Mouse (Mus musculus) heart, embryonic 15.5 days (tissue): ENCODE measurements at regions not wholly inside any gene's neighbourhood (a gene's known extent, or its start where the extent isn't known, plus 50 kb on each side); places are given as distances from the start of the nearest gene placed in this dataset.

Experiments used
- ATAC-seq: fragments of 200-750 bp; cut with Nextera tagmentation; replicated peaks from 2 replicates; pipeline ENCODE4 v1.8.0; 2017; ENCODE audit warnings: low read depth, moderate TSS enrichment; ENCODE audit not compliant: insufficient number of reproducible peaks, insufficient read depth, low FRiP score
- H3K27ac ChIP-seq: fragments of 300-500 bp; sonication (generic); 2 replicates; pipeline ENCODE4 v1.5.1; 2015; ENCODE audit warnings: mild to moderate bottlenecking, inconsistent platforms
- H3K27me3 ChIP-seq: fragments of 300-500 bp; sonication (generic); 2 replicates; pipeline ENCODE4 v1.6.1; 2015; ENCODE audit warnings: inconsistent platforms
- H3K36me3 ChIP-seq: fragments of 300-500 bp; sonication (generic); 2 replicates; pipeline ENCODE4 v1.6.1; 2015; ENCODE audit warnings: mild to moderate bottlenecking, inconsistent platforms
- H3K4me1 ChIP-seq: fragments of 300-500 bp; sonication (generic); replicated peaks from 2 replicates; pipeline ENCODE4 v1.6.1; 2015; ENCODE audit warnings: inconsistent platforms
- H3K4me2 ChIP-seq: fragments of 300-500 bp; sonication (generic); 2 replicates; pipeline ENCODE4 v1.6.1; 2015; ENCODE audit warnings: inconsistent platforms, mild to moderate bottlenecking, moderate library complexity
- H3K4me3 ChIP-seq: fragments of 300-500 bp; sonication (generic); 2 replicates; pipeline ENCODE4 v1.5.1; 2015; ENCODE audit warnings: mild to moderate bottlenecking, inconsistent platforms
- H3K9ac ChIP-seq: fragments of 300-500 bp; sonication (generic); 2 replicates; pipeline ENCODE4 v1.6.1; 2015; ENCODE audit warnings: mild to moderate bottlenecking, inconsistent platforms
- H3K9me3 ChIP-seq: fragments of 300-500 bp; sonication (generic); replicated peaks from 2 replicates; pipeline ENCODE4 v1.6.1; 2016; ENCODE audit warnings: inconsistent platforms
- WGBS: fragments of 180-500 bp; shearing (Covaris S2); methylation state at CpG from one replicate; pipeline ENCODE4 v1.1.7; 2015; ENCODE audit warnings: mixed read lengths; 5-methylcytosine and 5-hydroxymethylcytosine counted together

DNA sequence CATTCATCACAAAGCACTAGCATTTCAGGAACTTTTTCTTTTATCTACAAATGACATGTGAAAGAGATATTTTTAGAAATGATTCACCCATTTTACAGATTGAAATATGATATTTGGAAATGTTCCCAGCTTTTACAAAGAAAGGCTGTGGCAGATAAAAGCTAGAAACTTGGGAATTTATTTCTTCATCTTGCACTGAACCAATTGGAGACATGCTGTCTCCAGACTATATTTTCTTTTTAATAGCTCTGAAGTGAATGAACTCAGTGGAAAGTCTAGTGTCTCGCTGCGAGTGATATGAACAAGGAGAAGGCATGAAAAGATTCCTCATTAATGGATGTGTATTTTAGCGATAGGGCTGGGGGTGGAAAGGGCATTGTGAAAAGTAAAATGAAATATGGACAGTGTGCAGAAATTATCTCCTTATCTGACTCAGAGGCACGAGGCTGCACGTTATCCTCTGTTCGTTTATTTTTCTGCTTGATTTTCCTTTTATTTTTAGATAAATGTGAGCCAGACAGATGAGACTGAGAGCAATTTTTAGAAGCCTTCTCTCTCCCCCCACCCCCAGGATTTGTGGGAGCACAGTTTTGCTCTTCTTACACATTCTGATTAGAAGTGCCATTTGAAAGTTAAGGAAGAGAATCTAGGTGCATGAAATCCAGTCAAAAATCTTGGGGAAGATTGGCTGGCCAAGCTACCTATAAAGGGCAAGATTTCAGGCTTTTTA lies 96.0 kb upstream of the Tcf21 start:
- H3K36me3 ChIP-seq: no peaks in the 10 kb centered on the region

DNA sequence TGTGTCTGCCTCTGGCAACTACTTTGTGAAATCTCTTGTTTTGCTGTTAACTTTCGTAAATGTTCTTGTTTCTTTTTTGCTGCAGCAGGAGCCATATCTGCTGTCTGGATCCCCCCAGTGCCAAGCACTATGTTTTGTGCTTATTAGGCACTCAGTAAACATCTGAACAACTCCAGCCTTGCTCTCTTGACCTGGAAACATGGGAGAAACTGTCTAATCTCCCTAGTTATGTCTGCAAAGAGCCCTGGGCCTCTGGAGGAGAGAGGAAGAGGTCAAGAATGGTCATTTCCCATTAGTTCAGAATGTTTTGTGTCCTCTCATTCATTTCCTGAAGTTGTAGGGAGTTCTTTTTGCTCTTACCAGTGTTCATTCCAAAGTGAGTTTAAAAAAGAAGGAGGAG lies 93.1 kb upstream of the Tcf21 start:
- H3K4me1 ChIP-seq: no peaks in the 10 kb centered on the region
- 70% methylated on average over 1 of the region's 1 CpGs for WGBS
- H3K4me2 ChIP-seq: no peak overlapping the region
- no peak overlapping the region for H3K27ac ChIP-seq
- no peaks in the 10 kb centered on the region for H3K27me3 ChIP-seq
- H3K4me3 ChIP-seq: no peak overlapping the region
- no peaks in the 10 kb centered on the region for H3K36me3 ChIP-seq
- ATAC-seq: no peak
- no peak overlapping the region for H3K9ac ChIP-seq
- H3K9me3 ChIP-seq: no peaks in the 10 kb centered on the region

More for the DNA sequence above, 96.0 kb upstream of the Tcf21 start:
- Histone ChIP-seq H3K4me3 (no peak overlapping the region), H3K9me3 (no peaks in the 10 kb centered on the region), H3K4me1 (peaks cover 2% of the 10 kb centered on the region; the same call in 1 of the 2 replicates), H3K4me2 (no peak overlapping the region), H3K27ac (no peak overlapping the region), H3K9ac (no peak overlapping the region), H3K27me3 (no peaks in the 10 kb centered on the region)
- no peak for ATAC-seq
- WGBS: 36% methylated on average over 6 of the region's 6 CpGs

DNA sequence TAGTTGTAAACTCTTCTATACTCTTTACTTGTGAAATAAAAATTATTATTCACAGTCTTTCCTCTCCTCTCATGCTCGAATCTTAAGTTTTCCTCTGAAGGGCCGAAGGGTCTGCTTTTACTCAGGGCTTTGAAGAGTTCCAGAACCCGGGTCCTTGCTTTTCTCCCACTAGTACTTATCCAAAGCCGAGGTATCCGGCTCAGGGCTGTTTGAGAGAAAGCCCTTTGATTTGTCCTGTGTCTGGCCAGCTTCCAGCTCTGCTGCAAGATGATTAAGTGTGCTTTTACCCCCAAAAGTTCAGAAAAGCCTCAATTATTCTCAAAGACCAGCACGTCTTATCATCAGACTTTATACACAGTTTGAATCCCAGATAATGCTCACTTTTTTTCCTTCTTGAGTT lies 88.7 kb upstream of the Tcf21 start:
- no peaks in the 10 kb centered on the region for H3K9me3 ChIP-seq
- ATAC-seq: no peak
- H3K4me1 ChIP-seq: no peaks in the 10 kb centered on the region
- no peak overlapping the region for H3K9ac ChIP-seq
- H3K27ac ChIP-seq: no peak overlapping the region
- H3K4me3 ChIP-seq: no peak overlapping the region
- 34% methylated on average over 6 of the region's 6 CpGs for WGBS
- no peak overlapping the region for H3K4me2 ChIP-seq
- no peaks in the 10 kb centered on the region for H3K36me3 ChIP-seq
- H3K27me3 ChIP-seq: no peaks in the 10 kb centered on the region

DNA sequence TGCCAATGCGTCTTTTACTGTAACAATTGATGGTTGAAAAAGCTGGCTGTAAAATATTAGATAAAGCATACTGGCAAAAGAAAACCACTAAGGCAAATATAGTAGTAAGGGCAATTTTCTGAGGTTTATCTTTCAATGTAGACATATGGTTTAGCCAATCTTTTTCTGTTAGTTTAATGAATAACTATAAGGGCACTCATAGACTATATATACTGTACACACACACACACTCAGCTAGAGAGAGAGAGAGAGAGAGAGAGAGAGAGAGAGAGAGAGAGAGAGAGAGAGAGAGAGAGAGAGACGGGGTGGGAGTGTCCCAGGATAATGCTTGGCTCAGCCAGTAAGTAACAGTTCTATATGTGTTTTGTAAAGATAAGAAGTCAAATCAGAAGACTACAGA lies 85.3 kb upstream of the Tcf21 start:
- Histone ChIP-seq H3K4me3 (no peak overlapping the region), H3K27ac (no peak overlapping the region), H3K36me3 (no peaks in the 10 kb centered on the region), H3K9ac (no peak overlapping the region), H3K27me3 (no peaks in the 10 kb centered on the region), H3K9me3 (no peaks in the 10 kb centered on the region), H3K4me1 (no peaks in the 10 kb centered on the region), H3K4me2 (no peak overlapping the region)
- no peak for ATAC-seq
- 71% methylated on average over 2 of the region's 2 CpGs for WGBS

DNA sequence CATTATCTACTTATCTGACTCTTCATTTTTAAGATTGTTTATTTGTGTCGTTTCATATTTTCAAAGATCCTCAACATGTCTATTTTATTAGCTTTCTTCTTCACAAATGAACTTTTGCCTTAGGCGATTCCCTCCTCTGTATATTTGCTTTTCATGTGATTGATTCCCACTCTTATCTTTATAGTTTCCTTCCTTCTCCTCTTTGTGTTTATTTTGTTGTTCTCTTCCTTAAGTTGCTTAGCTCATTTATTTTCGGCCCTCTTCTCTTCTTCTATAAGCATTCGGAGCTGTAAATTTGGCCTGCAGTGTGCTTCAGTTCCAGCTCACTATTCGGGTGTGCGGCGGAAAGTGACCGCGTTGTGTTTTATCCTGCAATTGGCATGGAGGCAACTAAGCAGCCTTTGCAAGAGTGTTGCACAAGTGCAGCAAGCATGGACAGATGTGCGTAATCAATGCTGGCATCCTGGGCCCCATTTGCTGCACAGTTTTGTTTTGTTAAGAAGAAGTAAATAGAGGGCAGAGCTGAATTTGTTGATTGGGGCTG lies 73.5 kb upstream of the Tcf21 start:
- Histone ChIP-seq H3K4me2 (no peak overlapping the region), H3K27me3 (no peaks in the 10 kb centered on the region), H3K9ac (no peak overlapping the region), H3K4me1 (no peaks in the 10 kb centered on the region), H3K36me3 (no peaks in the 10 kb centered on the region), H3K27ac (no peak overlapping the region), H3K4me3 (no peak overlapping the region), H3K9me3 (no peaks in the 10 kb centered on the region)
- 63% methylated on average over 10 of the region's 10 CpGs for WGBS
- no peak for ATAC-seq

DNA sequence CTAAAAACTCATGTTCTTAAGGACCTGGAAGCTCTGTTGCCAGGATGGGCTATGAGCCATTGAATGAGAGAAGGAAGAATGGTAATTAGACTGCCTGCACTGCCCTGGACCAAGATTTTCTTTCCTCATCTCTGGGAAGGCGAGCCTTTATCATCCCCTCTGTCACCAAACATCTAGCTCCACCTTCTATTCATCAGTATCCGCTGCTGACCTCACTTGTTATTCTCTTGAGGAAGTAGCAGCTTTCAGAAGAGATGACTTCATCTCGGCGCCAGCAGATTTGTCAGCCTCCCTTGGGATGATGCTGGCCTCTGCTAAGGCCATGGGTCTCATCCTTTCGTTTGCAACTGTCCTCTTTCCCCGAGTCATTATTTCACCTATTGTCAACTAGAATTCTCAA lies 67.5 kb upstream of the Tcf21 start:
- Histone ChIP-seq H3K4me3 (no peak overlapping the region), H3K9me3 (no peaks in the 10 kb centered on the region), H3K9ac (no peak overlapping the region), H3K36me3 (no peaks in the 10 kb centered on the region), H3K27ac (peak overlapping the region; percentile 50), H3K4me2 (no peak overlapping the region), H3K4me1 (no peaks in the 10 kb centered on the region), H3K27me3 (no peaks in the 10 kb centered on the region)
- 44% methylated on average over 6 of the region's 6 CpGs for WGBS
- ATAC-seq: peak; percentile 62; the same call in 1 of the 2 replicates

DNA sequence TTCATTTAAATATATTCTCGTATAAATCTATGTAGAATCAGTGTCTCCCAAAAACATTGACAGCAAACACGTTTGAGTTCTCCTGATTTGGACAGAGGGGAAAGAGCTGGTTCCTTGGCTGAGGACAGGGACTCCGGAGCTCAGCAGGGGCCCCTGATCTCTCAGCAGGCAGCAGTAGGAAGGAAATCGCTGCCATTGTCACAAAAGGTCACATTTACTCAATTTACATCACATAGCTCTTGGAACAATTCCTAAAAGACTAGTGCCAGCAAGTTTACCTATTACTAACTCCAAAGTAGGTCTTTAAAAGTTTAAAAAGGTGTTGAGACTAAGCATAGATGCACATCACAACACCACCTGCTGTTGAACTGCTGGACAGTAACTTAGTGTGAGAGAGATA lies 59.7 kb upstream of the Tcf21 start:
- H3K9ac ChIP-seq: no peak overlapping the region
- no peaks in the 10 kb centered on the region for H3K36me3 ChIP-seq
- no peak overlapping the region for H3K4me2 ChIP-seq
- no peak for ATAC-seq
- H3K27me3 ChIP-seq: no peaks in the 10 kb centered on the region
- no peak overlapping the region for H3K27ac ChIP-seq
- H3K4me3 ChIP-seq: no peak overlapping the region
- 38% methylated on average over 4 of the region's 4 CpGs for WGBS
- peaks cover 7% of the 10 kb centered on the region; the same call in 1 of the 2 replicates for H3K4me1 ChIP-seq
- H3K9me3 ChIP-seq: no peaks in the 10 kb centered on the region

DNA sequence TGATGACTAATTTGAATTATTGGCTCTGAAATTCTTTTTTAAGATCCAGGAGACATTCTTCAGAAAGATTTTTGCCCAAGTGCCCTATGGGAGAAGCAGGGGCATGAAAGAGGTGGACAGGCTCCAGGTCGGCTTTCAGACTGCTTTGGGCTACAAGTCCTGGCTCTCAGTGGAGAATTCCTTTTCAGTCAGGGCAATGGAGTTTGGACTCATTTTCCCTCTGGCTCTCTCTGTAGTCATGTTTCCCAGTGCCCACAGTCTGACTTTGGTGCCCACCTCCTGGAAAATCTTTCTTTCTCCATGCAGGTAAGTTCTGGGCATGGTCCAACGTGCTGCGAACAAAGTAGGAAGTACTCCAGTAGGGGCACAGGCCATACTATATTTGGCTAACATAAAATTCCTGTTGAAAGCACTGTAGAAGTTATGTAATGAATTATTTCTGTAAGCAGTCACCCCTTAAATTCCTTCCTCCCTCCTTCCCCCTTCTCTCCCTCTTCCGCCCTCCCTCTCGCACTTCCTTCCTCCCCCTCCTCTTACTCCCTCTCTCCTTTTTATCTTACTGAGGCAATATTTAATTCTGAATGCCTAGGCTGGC lies 57.7 kb upstream of the Tcf21 start:
- Histone ChIP-seq H3K9me3 (no peaks in the 10 kb centered on the region), H3K4me3 (no peak overlapping the region), H3K27me3 (no peaks in the 10 kb centered on the region), H3K4me2 (no peak overlapping the region), H3K4me1 (peaks cover 11% of the 10 kb centered on the region), H3K36me3 (no peaks in the 10 kb centered on the region), H3K9ac (no peak overlapping the region), H3K27ac (no peak overlapping the region)
- ATAC-seq: no peak
- 67% methylated on average over 5 of the region's 5 CpGs for WGBS

DNA sequence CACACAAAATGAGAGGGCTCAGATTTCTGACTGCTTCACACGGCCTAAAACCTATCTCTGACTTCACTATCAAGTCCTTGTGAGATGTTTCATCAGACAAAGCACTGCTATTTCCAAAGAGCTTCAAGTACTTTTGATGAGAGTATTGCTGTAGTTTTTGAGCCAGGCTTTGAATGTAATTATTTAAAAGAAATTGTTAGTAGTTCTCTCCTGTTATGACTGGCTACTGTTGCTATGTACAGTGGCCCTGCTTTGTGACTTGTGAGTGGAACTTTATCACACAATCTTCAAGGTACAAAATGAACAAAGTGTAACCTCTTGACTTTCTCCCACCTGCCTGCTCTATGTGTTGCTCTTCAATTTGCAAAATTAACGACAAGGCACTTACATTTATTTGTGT lies 57.1 kb upstream of the Tcf21 start:
- no peaks in the 10 kb centered on the region for H3K27me3 ChIP-seq
- no peak overlapping the region for H3K4me2 ChIP-seq
- 51% methylated on average over 2 of the region's 2 CpGs for WGBS
- no peak overlapping the region for H3K27ac ChIP-seq
- no peak overlapping the region for H3K4me3 ChIP-seq
- H3K36me3 ChIP-seq: no peaks in the 10 kb centered on the region
- no peak for ATAC-seq
- H3K9ac ChIP-seq: no peak overlapping the region
- no peaks in the 10 kb centered on the region for H3K9me3 ChIP-seq
- H3K4me1 ChIP-seq: peaks cover 12% of the 10 kb centered on the region

DNA sequence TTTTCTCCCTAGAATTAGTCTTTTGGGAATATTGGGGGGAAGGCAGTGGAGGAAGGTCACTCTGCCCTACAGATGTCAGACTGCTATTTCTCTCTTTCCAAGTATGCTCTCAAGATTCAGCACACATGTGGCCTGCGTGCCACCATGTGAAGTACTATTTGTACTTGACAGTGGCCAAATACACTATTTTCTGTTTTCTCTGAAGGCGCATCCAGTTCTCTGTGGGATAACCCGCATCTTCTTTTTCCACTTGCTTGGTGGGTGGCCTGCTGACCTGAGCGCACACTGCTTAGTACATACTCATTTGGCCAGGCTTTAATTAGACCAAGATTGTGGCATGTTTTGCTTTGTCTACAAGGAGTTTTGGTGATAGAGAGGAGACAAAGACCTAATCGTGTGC lies 55.7 kb upstream of the Tcf21 start:
- no peaks in the 10 kb centered on the region for H3K36me3 ChIP-seq
- no peak overlapping the region for H3K4me3 ChIP-seq
- H3K9me3 ChIP-seq: no peaks in the 10 kb centered on the region
- 0 out of 2 replicates have a peak overlapping the region, but pooled peaks have one; percentile 21 for H3K27ac ChIP-seq
- H3K4me1 ChIP-seq: peaks cover 12% of the 10 kb centered on the region
- no peak overlapping the region for H3K9ac ChIP-seq
- no peak overlapping the region for H3K4me2 ChIP-seq
- 68% methylated on average over 5 of the region's 5 CpGs for WGBS
- no peak for ATAC-seq
- H3K27me3 ChIP-seq: no peaks in the 10 kb centered on the region

DNA sequence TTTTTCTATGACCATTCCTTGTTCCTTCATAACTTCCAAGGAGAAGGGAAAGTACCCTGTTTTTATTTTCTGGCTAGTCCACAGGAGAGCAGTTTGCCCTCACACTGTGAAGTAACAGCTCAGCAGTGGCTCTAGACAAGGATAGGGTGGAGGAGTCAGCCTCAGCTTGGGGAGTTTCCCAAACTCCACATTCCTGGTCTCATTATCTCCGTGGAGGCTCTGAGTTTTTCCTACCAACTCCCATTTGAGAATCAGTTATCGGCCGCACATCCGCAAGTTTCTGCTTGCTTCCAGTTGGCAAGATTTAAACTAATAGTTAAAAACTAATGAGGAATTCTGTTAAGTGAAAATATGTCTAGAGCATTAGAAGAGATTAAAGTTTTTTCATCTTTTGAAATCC lies 55.2 kb upstream of the Tcf21 start:
- Histone ChIP-seq H3K27me3 (no peaks in the 10 kb centered on the region), H3K9me3 (no peaks in the 10 kb centered on the region), H3K27ac (no peak overlapping the region; the same call in 1 of the 2 replicates), H3K4me1 (peaks cover 12% of the 10 kb centered on the region), H3K4me2 (no peak overlapping the region), H3K9ac (no peak overlapping the region), H3K4me3 (no peak overlapping the region), H3K36me3 (no peaks in the 10 kb centered on the region)
- 47% methylated on average over 4 of the region's 4 CpGs for WGBS
- no peak for ATAC-seq
